Mouse (Mus musculus) forebrain, embryonic 16.5 days (tissue): ENCODE measurements around the gene Dctn3. TPM values are rescaled to one million over a fixed set of nuclear protein-coding genes. Genes with fewer than 3 reads are reported as not detected.

Source experiments
- ATAC-seq: fragments of 200-750 bp; cut with Nextera tagmentation; 2 replicates; pipeline ENCODE4 v1.8.0; 2017; ENCODE audit warnings: mild to moderate bottlenecking, moderate library complexity
- H3K27ac ChIP-seq: fragments of 300-500 bp; sonication (generic); 2 replicates; pipeline ENCODE4 v1.5.1; 2014; ENCODE audit warnings: low read length, control low read depth
- H3K27me3 ChIP-seq: fragments of 300-500 bp; sonication (generic); replicated peaks from 2 replicates; pipeline ENCODE4 v1.6.1; 2014; ENCODE audit warnings: low read length; ENCODE audit not compliant: control insufficient read depth, insufficient read depth
- H3K36me3 ChIP-seq: fragments of 300-500 bp; sonication (generic); 2 replicates; pipeline ENCODE4 v1.6.1; 2014; ENCODE audit not compliant: control insufficient read depth, insufficient read depth
- H3K4me1 ChIP-seq: fragments of 300-500 bp; sonication (generic); replicated peaks from 2 replicates; pipeline ENCODE4 v1.6.1; 2014; ENCODE audit warnings: low read length; ENCODE audit not compliant: control insufficient read depth, insufficient read depth
- H3K4me2 ChIP-seq: fragments of 300-500 bp; sonication (generic); 2 replicates; pipeline ENCODE4 v1.6.1; 2014; ENCODE audit warnings: mild to moderate bottlenecking, low read length, control low read depth
- H3K4me3 ChIP-seq: fragments of 300-500 bp; sonication (generic); replicated peaks from 2 replicates; pipeline ENCODE4 v1.5.1; 2014; ENCODE audit warnings: mild to moderate bottlenecking, low read length, control low read depth
- H3K9ac ChIP-seq: fragments of 300-500 bp; sonication (generic); replicated peaks from 2 replicates; pipeline ENCODE4 v1.6.1; 2014; ENCODE audit warnings: low read depth, low read length, control low read depth
- H3K9me3 ChIP-seq: fragments of 300-500 bp; sonication (generic); 2 replicates; pipeline ENCODE4 v1.6.1; 2016; ENCODE audit warnings: low read length; ENCODE audit not compliant: control insufficient read depth
- WGBS: fragments of 180-500 bp; shearing (Covaris S2); extraction: QIAGEN DNeasy Blood & Tissue Kit; methylation state at CpG from one replicate; pipeline ENCODE4 v1.1.7; 2014; 5-methylcytosine and 5-hydroxymethylcytosine counted together
- polyA plus RNA-seq: library from polyadenylated mRNA; unstranded; fragments of >200 nt; fragmentation: Nextera tagmentation; extraction: Ambion mirVana; gene quantifications from 2 replicates; pipeline ENCODE4 v1.2.1, GENCODE M21; 2015

The Dctn3 gene
- polyA plus RNA-seq, 1 experiment from 2014 or later: 315 TPM

GRCm38 (mm10) chr4:41741158-41741560, 18.2 kb upstream of the Dctn3 start:
- peak overlapping the region; percentile 82 for H3K4me3 ChIP-seq
- peak; percentile 96 for ATAC-seq
- 0% methylated on average over 27 of the region's 27 CpGs for WGBS

GRCm38 (mm10) chr4:41740380-41741157, 17.6 kb upstream of the Dctn3 start:
- Histone ChIP-seq H3K4me2 (peak overlapping the region; percentile 93), H3K9ac (peak overlapping the region; percentile 82), H3K27ac (peak overlapping the region; percentile 80), H3K4me1 (peaks cover 21% of the 10 kb centered on the region), H3K36me3 (no peaks in the 10 kb centered on the region; the same call in 1 of the 2 replicates), H3K27me3 (0 out of 2 replicates have a peak, but pooled peaks cover 3% of the 10 kb centered on the region), H3K4me3 (peak overlapping the region; percentile 82), H3K9me3 (no peaks in the 10 kb centered on the region)
- ATAC-seq: peak; percentile 80
- under 1% methylated on average over 48 of the region's 48 CpGs for WGBS

More at GRCm38 (mm10) chr4:41741158-41741560, 18.2 kb upstream of the Dctn3 start:
- no peaks in the 10 kb centered on the region; the same call in 1 of the 2 replicates for H3K36me3 ChIP-seq
- H3K9ac ChIP-seq: peak overlapping the region; percentile 82
- H3K4me1 ChIP-seq: peaks cover 21% of the 10 kb centered on the region
- H3K27me3 ChIP-seq: 0 out of 2 replicates have a peak, but pooled peaks cover 3% of the 10 kb centered on the region
- H3K4me2 ChIP-seq: peak overlapping the region; percentile 93
- H3K9me3 ChIP-seq: 0 out of 2 replicates have a peak, but pooled peaks cover 3% of the 10 kb centered on the region
- peak overlapping the region; percentile 80 for H3K27ac ChIP-seq

- H3K4me2 ChIP-seq: no peak overlapping the region
- H3K36me3 ChIP-seq: no peaks in the 10 kb centered on the region; the same call in 1 of the 2 replicates
These were observed 16.3 kb upstream of the Dctn3 start for GRCm38 (mm10) chr4:41739260-41739659.

GRCm38 (mm10) chr4:41738256-41738603, 15.3 kb upstream of the Dctn3 start:
- peaks cover 21% of the 10 kb centered on the region for H3K4me1 ChIP-seq
- no peak for ATAC-seq
- H3K27ac ChIP-seq: no peak overlapping the region
- no peaks in the 10 kb centered on the region; the same call in 1 of the 2 replicates for H3K36me3 ChIP-seq
- H3K9ac ChIP-seq: no peak overlapping the region
- 69% methylated on average over 1 of the region's 1 CpGs for WGBS
- H3K27me3 ChIP-seq: no peaks in the 10 kb centered on the region
- H3K4me2 ChIP-seq: no peak overlapping the region
- H3K4me3 ChIP-seq: no peak overlapping the region
- H3K9me3 ChIP-seq: 0 out of 2 replicates have a peak, but pooled peaks cover 2% of the 10 kb centered on the region

More at GRCm38 (mm10) chr4:41739260-41739659, 16.3 kb upstream of the Dctn3 start:
- H3K27me3 ChIP-seq: no peaks in the 10 kb centered on the region
- 0 out of 2 replicates have a peak, but pooled peaks cover 2% of the 10 kb centered on the region for H3K9me3 ChIP-seq
- H3K4me3 ChIP-seq: no peak overlapping the region
- peaks cover 21% of the 10 kb centered on the region for H3K4me1 ChIP-seq
- no peak overlapping the region for H3K9ac ChIP-seq
- 96% methylated on average over 13 of the region's 13 CpGs for WGBS
- ATAC-seq: no peak
- no peak overlapping the region for H3K27ac ChIP-seq

- Histone ChIP-seq H3K9me3 (0 out of 2 replicates have a peak, but pooled peaks cover 2% of the 10 kb centered on the region), H3K36me3 (no peaks in the 10 kb centered on the region; the same call in 1 of the 2 replicates), H3K27ac (no peak overlapping the region), H3K9ac (no peak overlapping the region), H3K4me3 (no peak overlapping the region), H3K4me2 (no peak overlapping the region), H3K4me1 (peaks cover 21% of the 10 kb centered on the region), H3K27me3 (peaks cover 4% of the 10 kb centered on the region)
- ATAC-seq: peak; percentile 57
- 42% methylated on average over 8 of the region's 8 CpGs for WGBS
These were observed 14.8 kb upstream of the Dctn3 start for GRCm38 (mm10) chr4:41737602-41738255.

GRCm38 (mm10) chr4:41731052-41731765, 8.2 kb upstream of the Dctn3 start, which contains the start of gene Arid3c:
TSS of gene Arid3c (minus strand) at chr4:41731142.
- Histone ChIP-seq H3K4me1 (peaks cover 17% of the 10 kb centered on the region), H3K4me3 (peak within 1 kb of the TSS; percentile 39), H3K27ac (no peak within 1 kb of the TSS), H3K9ac (peak within 1 kb of the TSS; percentile 40), H3K4me2 (peak within 1 kb of the TSS; percentile 63), H3K36me3 (no peaks in the 10 kb centered on the region), H3K9me3 (0 out of 2 replicates have a peak, but pooled peaks cover 2% of the 10 kb centered on the region), H3K27me3 (peaks cover 37% of the 10 kb centered on the region)
- 1% methylated on average over 50 of the region's 50 CpGs for WGBS
- ATAC-seq: peak; percentile 35

- WGBS: 2% methylated on average over 20 of the region's 20 CpGs
- H3K9me3 ChIP-seq: no peaks in the 10 kb centered on the region
- no peaks in the 10 kb centered on the region for H3K36me3 ChIP-seq
- H3K4me1 ChIP-seq: peaks cover 31% of the 10 kb centered on the region
- no peak overlapping the region for H3K27ac ChIP-seq
- no peak overlapping the region for H3K4me3 ChIP-seq
- no peak for ATAC-seq
- H3K9ac ChIP-seq: peak overlapping the region; percentile 24; the same call in 1 of the 2 replicates
- 0 out of 2 replicates have a peak overlapping the region, but pooled peaks have one; percentile 4 for H3K4me2 ChIP-seq
- H3K27me3 ChIP-seq: peaks cover 44% of the 10 kb centered on the region
These were observed 4.1 kb upstream of the Dctn3 start for GRCm38 (mm10) chr4:41726826-41727621.

GRCm38 (mm10) chr4:41716834-41717233, 6.1 kb downstream of the Dctn3 start:
- Histone ChIP-seq H3K9ac (no peak overlapping the region), H3K27ac (no peak overlapping the region), H3K4me3 (no peak overlapping the region), H3K27me3 (no peaks in the 10 kb centered on the region), H3K36me3 (peaks cover 10% of the 10 kb centered on the region), H3K4me2 (no peak overlapping the region), H3K4me1 (peaks cover 27% of the 10 kb centered on the region), H3K9me3 (no peaks in the 10 kb centered on the region)
- 70% methylated on average over 6 of the region's 6 CpGs for WGBS
- no peak for ATAC-seq
